Mouse (Mus musculus): ENCODE results near the gene Klrg1. TPM values are rescaled to one million over a fixed set of nuclear protein-coding genes. Genes with fewer than 3 reads are reported as not detected.

The Klrg1 gene
- polyA plus RNA-seq, 1 experiment from 2014 or later = not detected

DNA sequence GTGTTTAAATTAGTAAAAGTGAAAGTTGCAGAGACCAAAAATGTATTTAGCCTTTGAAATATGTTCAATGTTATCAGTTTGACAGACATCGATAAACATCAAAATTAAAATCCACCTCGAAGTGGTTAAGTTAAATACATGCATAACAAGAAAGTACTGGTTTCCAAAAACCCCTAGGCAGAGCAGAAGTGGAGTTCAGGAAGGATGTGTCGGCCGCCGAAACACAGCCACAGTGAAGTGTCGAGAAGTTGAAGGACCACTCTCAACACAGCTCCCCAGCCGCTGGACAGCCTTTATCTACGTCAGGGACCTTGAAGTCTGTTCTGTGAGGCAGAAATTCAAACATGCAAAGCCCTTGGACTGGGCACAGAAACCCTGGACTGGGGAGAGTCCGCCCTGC is 20.8 kb upstream of the Klrg1 start:
- H3K4me2 ChIP-seq = peak overlapping the region; percentile 58
- no peak overlapping the region for H3K27ac ChIP-seq (replicated peaks)
- no peaks in the 10 kb centered on the region for H3K9me3 ChIP-seq
- H3K9ac ChIP-seq = 0 out of 2 replicates have a peak overlapping the region, but pooled peaks have one; percentile 45
- WGBS = 34% methylated on average over 9 of the region's 9 CpGs
- peaks cover 8% of the 10 kb centered on the region; the same call in 1 of the 2 replicates for H3K4me1 ChIP-seq
- no peaks in the 10 kb centered on the region for H3K27me3 ChIP-seq (replicated peaks)
- H3K36me3 ChIP-seq = no peaks in the 10 kb centered on the region
- H3K4me3 ChIP-seq = peak overlapping the region; percentile 22
- ATAC-seq (ENCODE audit: extremely low read depth, insufficient number of reproducible peaks, low FRiP score, low TSS enrichment) = no peak

GRCm38 (mm10) chr6:122302661-122303060 is 20.0 kb upstream of the Klrg1 start:
- H3K9ac ChIP-seq = no peak overlapping the region
- no peak overlapping the region for H3K4me2 ChIP-seq
- ATAC-seq (ENCODE audit: extremely low read depth, insufficient number of reproducible peaks, low FRiP score, low TSS enrichment) = no peak
- no peak overlapping the region for H3K27ac ChIP-seq (replicated peaks)
- no peaks in the 10 kb centered on the region for H3K9me3 ChIP-seq
- H3K4me1 ChIP-seq = peaks cover 8% of the 10 kb centered on the region; the same call in 1 of the 2 replicates
- no peak overlapping the region for H3K4me3 ChIP-seq
- 73% methylated on average over 4 of the region's 4 CpGs for WGBS
- H3K36me3 ChIP-seq = no peaks in the 10 kb centered on the region
- H3K27me3 ChIP-seq (replicated peaks) = no peaks in the 10 kb centered on the region

DNA sequence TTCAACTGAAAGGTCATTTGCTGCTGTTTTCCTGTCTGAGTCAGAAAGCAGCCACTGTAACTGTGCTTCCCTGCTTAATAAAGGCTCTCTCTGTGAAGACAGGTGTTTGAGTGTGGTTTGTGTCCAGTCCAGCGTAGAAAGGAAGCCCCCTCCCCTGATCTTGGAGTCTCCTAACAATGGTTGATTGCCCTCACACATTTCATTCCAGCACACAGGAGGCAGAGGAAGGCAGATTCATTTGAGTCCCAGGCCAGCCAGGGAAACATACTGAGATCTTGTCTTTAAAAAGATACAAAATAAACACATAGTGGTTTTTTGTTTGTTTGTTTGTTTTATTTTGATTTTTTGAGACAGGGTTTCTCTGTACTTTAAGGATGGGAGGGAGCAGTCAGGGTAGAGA is 19.4 kb upstream of the Klrg1 start:
- Histone ChIP-seq H3K9me3 (no peaks in the 10 kb centered on the region), H3K4me1 (peaks cover 8% of the 10 kb centered on the region; the same call in 1 of the 2 replicates), H3K4me3 (no peak overlapping the region), H3K9ac (no peak overlapping the region), H3K36me3 (no peaks in the 10 kb centered on the region), H3K27ac (replicated peaks) (no peak overlapping the region), H3K4me2 (no peak overlapping the region), H3K27me3 (replicated peaks) (no peaks in the 10 kb centered on the region)
- WGBS = 78% methylated on average over 1 of the region's 1 CpGs
- ATAC-seq (ENCODE audit: extremely low read depth, insufficient number of reproducible peaks, low FRiP score, low TSS enrichment) = no peak

GRCm38 (mm10) chr6:122299621-122300133 is 17.0 kb upstream of the Klrg1 start:
- Histone ChIP-seq H3K36me3 (no peaks in the 10 kb centered on the region), H3K4me1 (peaks cover 12% of the 10 kb centered on the region; the same call in 1 of the 2 replicates), H3K4me3 (no peak overlapping the region), H3K27me3 (replicated peaks) (0 out of 2 replicates have a peak, but pooled peaks cover 3% of the 10 kb centered on the region), H3K27ac (replicated peaks) (no peak overlapping the region), H3K9me3 (no peaks in the 10 kb centered on the region), H3K9ac (no peak overlapping the region), H3K4me2 (no peak overlapping the region)
- 32% methylated on average over 3 of the region's 3 CpGs for WGBS
- ATAC-seq (ENCODE audit: extremely low read depth, insufficient number of reproducible peaks, low FRiP score, low TSS enrichment) = no peak

DNA sequence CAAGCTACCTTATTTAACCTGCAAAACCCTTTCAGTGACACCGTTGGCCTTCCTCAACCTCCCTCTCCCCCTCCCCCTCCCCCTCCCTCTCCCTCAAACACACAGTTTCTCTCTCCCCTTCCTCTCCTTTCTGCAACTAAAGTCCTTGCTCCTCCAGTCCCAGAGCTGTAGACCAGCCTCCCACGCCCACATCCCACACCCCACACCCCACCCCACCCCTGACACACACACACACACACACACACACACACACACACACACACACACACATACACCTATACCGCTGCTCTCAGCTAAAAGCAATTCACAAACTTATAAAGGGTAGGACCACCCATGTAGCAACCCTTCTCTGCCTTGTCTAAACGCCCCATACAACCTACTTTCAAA is 15.5 kb upstream of the Klrg1 start:
- ATAC-seq (ENCODE audit: extremely low read depth, insufficient number of reproducible peaks, low FRiP score, low TSS enrichment) = no peak
- H3K4me2 ChIP-seq = peak overlapping the region; percentile 80; the same call in 1 of the 2 replicates
- H3K27me3 ChIP-seq (replicated peaks) = 0 out of 2 replicates have a peak, but pooled peaks cover 3% of the 10 kb centered on the region
- no peaks in the 10 kb centered on the region for H3K9me3 ChIP-seq
- H3K36me3 ChIP-seq = no peaks in the 10 kb centered on the region
- H3K27ac ChIP-seq (replicated peaks) = no peak overlapping the region
- no peak overlapping the region for H3K9ac ChIP-seq
- H3K4me3 ChIP-seq = no peak overlapping the region; the same call in 1 of the 2 replicates
- H3K4me1 ChIP-seq = peaks cover 4% of the 10 kb centered on the region; the same call in 1 of the 2 replicates
- 47% methylated on average over 4 of the region's 4 CpGs for WGBS

- Histone ChIP-seq H3K36me3 (no peaks in the 10 kb centered on the region), H3K4me1 (peaks cover 4% of the 10 kb centered on the region; the same call in 1 of the 2 replicates), H3K27me3 (replicated peaks) (0 out of 2 replicates have a peak, but pooled peaks cover 3% of the 10 kb centered on the region), H3K9ac (peak overlapping the region; percentile 79), H3K4me3 (peak overlapping the region; percentile 62), H3K9me3 (no peaks in the 10 kb centered on the region), H3K4me2 (peak overlapping the region; percentile 80), H3K27ac (replicated peaks) (peak overlapping the region; percentile 46; the same call in 1 of the 2 replicates)
- ATAC-seq (ENCODE audit: extremely low read depth, insufficient number of reproducible peaks, low FRiP score, low TSS enrichment) = no peak
- WGBS = 7% methylated on average over 25 of the region's 25 CpGs
Observed at GRCm38 (mm10) chr6:122297279-122298222, 14.9 kb upstream of the Klrg1 start.

- ATAC-seq (ENCODE audit: extremely low read depth, insufficient number of reproducible peaks, low FRiP score, low TSS enrichment) = no peak
Observed at GRCm38 (mm10) chr6:122296918-122297278, 14.2 kb upstream of the Klrg1 start.

GRCm38 (mm10) chr6:122295242-122295641 is 12.6 kb upstream of the Klrg1 start:
- H3K4me3 ChIP-seq = no peak overlapping the region
- ATAC-seq (ENCODE audit: extremely low read depth, insufficient number of reproducible peaks, low FRiP score, low TSS enrichment) = no peak

More at GRCm38 (mm10) chr6:122296918-122297278, 14.2 kb upstream of the Klrg1 start:
- H3K4me2 ChIP-seq = peak overlapping the region; percentile 80
- WGBS = 20% methylated on average over 3 of the region's 3 CpGs
- H3K9ac ChIP-seq = peak overlapping the region; percentile 79
- H3K9me3 ChIP-seq = no peaks in the 10 kb centered on the region
- H3K4me3 ChIP-seq = peak overlapping the region; percentile 62
- peaks cover 4% of the 10 kb centered on the region; the same call in 1 of the 2 replicates for H3K4me1 ChIP-seq
- H3K36me3 ChIP-seq = no peaks in the 10 kb centered on the region
- H3K27ac ChIP-seq (replicated peaks) = no peak overlapping the region
- H3K27me3 ChIP-seq (replicated peaks) = 0 out of 2 replicates have a peak, but pooled peaks cover 3% of the 10 kb centered on the region

DNA sequence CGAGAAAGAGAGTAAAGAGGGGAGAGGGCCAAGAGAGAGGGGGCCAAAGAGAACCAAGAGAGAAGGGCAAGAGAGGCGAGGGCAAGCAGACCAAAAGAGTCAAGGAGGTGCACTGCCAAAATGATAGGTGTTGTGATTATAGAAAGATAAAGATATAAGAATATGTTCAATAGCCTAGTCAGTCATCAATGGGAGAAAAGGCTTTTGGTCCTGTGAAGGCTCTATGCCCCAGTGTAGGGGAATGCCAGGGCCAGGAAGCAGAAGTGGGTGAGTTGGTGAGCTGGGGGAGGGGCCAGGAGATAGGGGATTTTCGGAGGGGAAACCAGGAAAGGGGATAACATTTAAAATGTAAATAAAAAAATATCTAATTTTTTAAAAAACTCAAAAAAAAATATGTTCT is 11.6 kb upstream of the Klrg1 start:
- 57% methylated on average over 3 of the region's 3 CpGs for WGBS
- H3K9me3 ChIP-seq = no peaks in the 10 kb centered on the region
- H3K27me3 ChIP-seq (replicated peaks) = 0 out of 2 replicates have a peak, but pooled peaks cover 3% of the 10 kb centered on the region
- H3K36me3 ChIP-seq = no peaks in the 10 kb centered on the region
- no peak overlapping the region for H3K4me3 ChIP-seq
- ATAC-seq (ENCODE audit: extremely low read depth, insufficient number of reproducible peaks, low FRiP score, low TSS enrichment) = no peak
- H3K4me1 ChIP-seq = peaks cover 4% of the 10 kb centered on the region; the same call in 1 of the 2 replicates
- no peak overlapping the region for H3K27ac ChIP-seq (replicated peaks)
- H3K9ac ChIP-seq = no peak overlapping the region
- H3K4me2 ChIP-seq = no peak overlapping the region

More at GRCm38 (mm10) chr6:122295242-122295641, 12.6 kb upstream of the Klrg1 start:
- Histone ChIP-seq H3K27me3 (replicated peaks) (0 out of 2 replicates have a peak, but pooled peaks cover 3% of the 10 kb centered on the region), H3K4me1 (peaks cover 4% of the 10 kb centered on the region; the same call in 1 of the 2 replicates), H3K27ac (replicated peaks) (no peak overlapping the region), H3K9ac (no peak overlapping the region), H3K9me3 (no peaks in the 10 kb centered on the region), H3K36me3 (no peaks in the 10 kb centered on the region), H3K4me2 (no peak overlapping the region)
- 35% methylated on average over 9 of the region's 9 CpGs for WGBS

- H3K4me2 ChIP-seq = no peak overlapping the region
- no peaks in the 10 kb centered on the region for H3K9me3 ChIP-seq
- no peak overlapping the region for H3K4me3 ChIP-seq
- ATAC-seq (ENCODE audit: extremely low read depth, insufficient number of reproducible peaks, low FRiP score, low TSS enrichment) = no peak
- no peak overlapping the region for H3K27ac ChIP-seq (replicated peaks)
- 0 out of 2 replicates have a peak, but pooled peaks cover 3% of the 10 kb centered on the region for H3K27me3 ChIP-seq (replicated peaks)
- no peak overlapping the region for H3K9ac ChIP-seq
- 77% methylated on average over 9 of the region's 9 CpGs for WGBS
- H3K36me3 ChIP-seq = no peaks in the 10 kb centered on the region
- H3K4me1 ChIP-seq = peaks cover 4% of the 10 kb centered on the region; the same call in 1 of the 2 replicates
Observed at GRCm38 (mm10) chr6:122293796-122294195, 11.1 kb upstream of the Klrg1 start.

GRCm38 (mm10) chr6:122293121-122293520 is 10.4 kb upstream of the Klrg1 start:
- no peak overlapping the region for H3K9ac ChIP-seq
- no peaks in the 10 kb centered on the region for H3K9me3 ChIP-seq
- no peak for ATAC-seq (ENCODE audit: extremely low read depth, insufficient number of reproducible peaks, low FRiP score, low TSS enrichment)
- peaks cover 4% of the 10 kb centered on the region; the same call in 1 of the 2 replicates for H3K4me1 ChIP-seq
- no peak overlapping the region for H3K4me3 ChIP-seq
- 0 out of 2 replicates have a peak, but pooled peaks cover 3% of the 10 kb centered on the region for H3K27me3 ChIP-seq (replicated peaks)
- H3K4me2 ChIP-seq = no peak overlapping the region
- no peak overlapping the region for H3K27ac ChIP-seq (replicated peaks)
- no peaks in the 10 kb centered on the region for H3K36me3 ChIP-seq
- WGBS = 84% methylated on average over 8 of the region's 8 CpGs
